Mouse (Mus musculus) small intestine, adult 2 months (tissue): ENCODE results near the gene Gch1. TPM values are rescaled to one million over a fixed set of nuclear protein-coding genes. Genes with fewer than 3 reads are reported as not detected.

Experiments
- H3K27ac ChIP-seq: fragments of 200-500 bp; 2 replicates; pipeline ENCODE4 v1.5.1; 2012; ENCODE audit warnings: low read depth, low read length, control low read depth, inconsistent platforms; ENCODE audit not compliant: insufficient read depth
- H3K27me3 ChIP-seq: fragments of 200-500 bp; 2 replicates; pipeline ENCODE4 v1.6.1; 2012; ENCODE audit warnings: mild to moderate bottlenecking, moderate library complexity, low read length, inconsistent platforms; ENCODE audit not compliant: control insufficient read depth, insufficient read depth
- H3K36me3 ChIP-seq: fragments of 200-500 bp; 2 replicates; pipeline ENCODE4 v1.6.1; 2012; ENCODE audit warnings: mild to moderate bottlenecking, low read length, control low read depth, inconsistent platforms; ENCODE audit not compliant: control insufficient read depth, insufficient read depth
- H3K4me1 ChIP-seq: fragments of 200-500 bp; 2 replicates; pipeline ENCODE4 v1.6.1; 2012; ENCODE audit warnings: low read length, inconsistent platforms, mixed read lengths; ENCODE audit not compliant: control insufficient read depth, insufficient read depth, insufficient read length
- H3K4me3 ChIP-seq: fragments of 200-500 bp; 2 replicates; pipeline ENCODE4 v1.5.1; 2012; ENCODE audit warnings: low read depth, mild to moderate bottlenecking, control low read depth, inconsistent platforms, low read length, moderate library complexity
- CTCF ChIP-seq: fragments of 200-500 bp; IDR thresholded peaks from 2 replicates; pipeline ENCODE4 v1.5.1; 2012; ENCODE audit warnings: low read depth, mild to moderate bottlenecking, control low read depth, inconsistent platforms, low read length, moderate library complexity, mixed read lengths; ENCODE audit not compliant: insufficient replicate concordance, insufficient read length; ENCODE audit errors: extremely low read depth
- POLR2A ChIP-seq: fragments of 200-500 bp; IDR thresholded peaks from 2 replicates; pipeline ENCODE4 v1.6.1; 2012; ENCODE audit warnings: low read depth, mild to moderate bottlenecking, control low read depth, inconsistent platforms, low read length, moderate library complexity
- WGBS: fragments of 180-500 bp; shearing (Covaris S2); methylation state at CpG from one replicate; pipeline ENCODE4 v1.1.7; 2018; 5-methylcytosine and 5-hydroxymethylcytosine counted together
- polyA plus RNA-seq: library from polyadenylated mRNA; depleted of rRNA; stranded (reverse); fragments of >200 nt; gene quantifications from 2 replicates; pipeline ENCODE4 v1.2.3, GENCODE M21; 2012; rRNA removed

Gch1 gene
- 27.1 and 35.7 TPM in 2 replicates for polyA plus RNA-seq

DNA sequence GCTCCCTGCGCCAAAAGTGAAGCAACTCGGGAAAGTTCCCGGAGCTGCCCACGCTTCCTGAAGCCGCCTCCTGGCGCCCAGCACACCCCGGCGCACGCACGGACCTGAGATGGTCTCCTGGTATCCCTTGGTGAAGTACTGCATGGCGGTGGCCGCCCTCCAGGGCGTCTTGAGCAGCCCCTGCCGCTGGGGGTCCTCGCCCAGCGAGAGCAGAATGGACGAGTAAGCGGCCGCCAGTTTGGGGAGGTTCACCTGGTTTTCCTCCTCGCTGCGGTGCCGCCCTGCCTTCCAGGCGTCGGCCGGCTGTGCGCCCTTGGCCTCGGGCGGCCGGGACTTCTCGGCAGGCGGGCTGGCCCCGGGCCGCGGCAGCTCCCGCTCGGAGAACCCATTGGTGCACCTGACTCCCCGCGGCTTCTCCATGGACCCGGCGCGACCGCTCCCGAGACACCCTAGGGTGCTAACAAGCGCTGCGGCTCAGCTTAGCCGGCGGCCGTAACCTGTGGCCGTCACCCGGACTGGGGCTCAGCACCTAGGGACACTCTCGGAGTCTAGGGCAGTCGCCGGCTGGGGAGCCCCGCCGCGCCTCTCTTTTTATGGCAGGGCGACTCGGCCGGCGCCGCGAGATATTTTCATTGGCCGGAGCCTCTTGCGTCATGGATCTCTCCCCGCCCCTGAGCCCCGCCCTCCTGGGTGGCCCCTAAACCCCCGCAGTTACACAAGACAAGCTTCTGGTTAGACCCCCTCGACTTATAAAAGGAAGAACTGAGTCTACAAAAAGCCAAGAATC lies at the start of gene Gch1:
Gene Gch1 (minus strand): TSS at position 566 of the 787 bp plus-strand sequence.
- Histone ChIP-seq H3K4me3 (peak within 1 kb of the TSS; percentile 74), H3K27ac (peak within 1 kb of the TSS; percentile 28), H3K36me3 (no peaks in the 10 kb centered on the region), H3K4me1 (peaks cover 3% of the 10 kb centered on the region; the same call in 1 of the 2 replicates), H3K27me3 (no peaks in the 10 kb centered on the region)
- TF ChIP-seq CTCF, result no peak
- peak; percentile 95 for TF ChIP-seq POLR2A
- under 1% methylated on average over 65 of the region's 68 CpGs for WGBS

DNA sequence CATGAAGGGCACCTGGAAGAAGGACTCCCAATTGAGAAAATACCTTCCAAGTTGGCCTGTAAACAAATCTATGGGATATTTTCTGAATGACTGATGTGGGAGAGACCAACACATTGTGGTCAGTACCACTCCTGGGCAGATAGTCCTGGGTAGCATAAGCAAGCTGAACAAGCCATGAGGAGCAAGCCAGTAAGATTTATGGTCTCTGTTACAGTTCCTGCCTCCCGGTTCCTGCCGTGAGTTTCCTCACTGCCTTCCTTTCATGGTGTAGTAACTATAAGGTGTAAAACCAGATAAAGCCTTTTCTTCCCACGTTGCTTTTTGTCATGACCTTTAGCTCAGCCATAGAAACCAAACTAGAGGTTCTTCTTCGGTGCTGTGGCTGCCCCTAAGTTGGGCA lies 48.1 kb upstream of the Gch1 start:
- no peak for TF ChIP-seq POLR2A
- TF ChIP-seq CTCF, result no peak
- Histone ChIP-seq H3K4me3 (no peak overlapping the region), H3K4me1 (no peaks in the 10 kb centered on the region), H3K27me3 (no peaks in the 10 kb centered on the region), H3K36me3 (peaks cover 4% of the 10 kb centered on the region; the same call in 1 of the 2 replicates), H3K27ac (no peak overlapping the region)
- WGBS, result 84% methylated on average over 4 of the region's 4 CpGs

DNA sequence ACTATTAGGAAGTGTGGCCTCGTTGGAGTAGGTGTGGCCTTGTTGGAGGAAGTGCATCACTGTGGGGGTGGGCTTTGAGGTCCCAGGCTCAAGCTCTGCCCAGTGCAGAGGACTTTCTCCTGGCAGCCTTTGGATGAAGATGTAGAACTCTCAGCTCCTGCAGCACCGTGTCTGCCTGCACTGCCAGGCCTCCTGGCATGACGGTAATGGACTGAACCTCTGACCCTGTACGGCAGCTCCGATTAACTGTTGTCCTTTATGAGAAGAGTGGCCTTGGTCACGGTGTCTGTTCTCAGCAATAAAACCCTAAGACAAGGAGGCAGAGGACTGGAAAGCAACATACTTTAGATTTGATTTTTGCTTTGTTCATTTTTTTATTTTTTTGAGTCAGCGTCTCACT lies 47.3 kb upstream of the Gch1 start:
- Histone ChIP-seq H3K4me3 (no peak overlapping the region), H3K27me3 (no peaks in the 10 kb centered on the region), H3K36me3 (peaks cover 2% of the 10 kb centered on the region; the same call in 1 of the 2 replicates), H3K4me1 (no peaks in the 10 kb centered on the region), H3K27ac (no peak overlapping the region)
- WGBS, result 92% methylated on average over 7 of the region's 7 CpGs
- no peak for TF ChIP-seq POLR2A
- no peak for TF ChIP-seq CTCF

DNA sequence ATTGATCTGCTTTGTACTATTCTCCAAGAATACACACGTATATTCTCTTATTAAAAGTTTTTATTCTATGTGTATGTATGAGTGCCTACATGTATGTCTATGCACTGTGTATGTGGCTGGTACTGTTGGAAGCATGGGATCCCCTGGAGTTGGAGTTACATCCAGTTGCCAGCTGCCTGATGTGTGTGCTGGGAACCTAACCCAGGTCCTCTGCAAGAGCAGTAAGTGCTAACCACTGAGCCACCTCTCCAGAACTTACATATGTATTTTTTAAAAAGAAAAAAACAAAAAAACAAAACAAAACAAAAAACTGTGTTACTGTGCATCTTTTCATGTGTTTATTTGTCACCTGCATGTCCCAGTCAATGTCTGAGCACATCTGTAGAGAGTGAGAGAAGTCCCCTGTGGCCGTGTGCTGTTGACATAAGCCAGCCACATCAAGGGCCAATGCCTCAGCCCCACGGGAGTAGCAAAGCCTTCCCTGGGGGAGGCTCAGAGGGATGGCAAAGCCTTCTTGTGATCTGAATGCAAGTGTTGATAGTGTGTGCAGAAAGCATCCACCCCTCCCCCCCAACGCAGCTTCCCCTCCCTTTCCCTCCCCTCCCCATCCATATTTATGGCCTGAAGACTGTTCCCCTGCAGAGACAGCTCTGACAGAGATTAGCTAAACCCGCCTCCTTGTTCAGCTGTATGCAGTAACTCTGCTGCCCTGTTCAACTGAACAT lies 45.5 kb upstream of the Gch1 start:
- TF ChIP-seq CTCF (no peak), POLR2A (no peak)
- no peaks in the 10 kb centered on the region for H3K27me3 ChIP-seq
- no peak overlapping the region for H3K4me3 ChIP-seq
- 86% methylated on average over 5 of the region's 5 CpGs for WGBS
- H3K4me1 ChIP-seq, result no peaks in the 10 kb centered on the region
- no peaks in the 10 kb centered on the region for H3K36me3 ChIP-seq
- H3K27ac ChIP-seq, result no peak overlapping the region

DNA sequence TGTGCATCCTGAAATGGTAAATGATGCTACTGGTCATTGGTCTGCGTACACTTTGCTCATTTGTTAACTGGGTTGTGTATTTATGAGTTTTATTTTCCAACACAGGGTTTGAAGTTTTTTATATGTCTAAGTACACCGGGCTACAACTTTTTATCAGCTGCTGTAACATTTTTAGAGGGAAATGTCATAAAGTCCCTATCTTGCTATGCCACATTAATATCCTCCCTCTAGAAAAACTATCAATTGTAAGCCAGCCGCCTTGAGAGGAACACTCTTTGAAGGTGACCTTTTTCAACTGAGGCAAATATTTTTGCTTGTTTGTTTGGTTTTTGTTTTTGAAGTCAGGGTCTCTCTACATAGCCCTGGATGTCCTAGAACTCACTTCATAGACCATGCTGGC lies 44.8 kb upstream of the Gch1 start:
- no peaks in the 10 kb centered on the region for H3K27me3 ChIP-seq
- WGBS, result 88% methylated on average over 3 of the region's 3 CpGs
- no peak overlapping the region for H3K4me3 ChIP-seq
- H3K27ac ChIP-seq, result no peak overlapping the region
- TF ChIP-seq POLR2A (no peak), CTCF (no peak)
- no peaks in the 10 kb centered on the region for H3K4me1 ChIP-seq
- no peaks in the 10 kb centered on the region for H3K36me3 ChIP-seq

DNA sequence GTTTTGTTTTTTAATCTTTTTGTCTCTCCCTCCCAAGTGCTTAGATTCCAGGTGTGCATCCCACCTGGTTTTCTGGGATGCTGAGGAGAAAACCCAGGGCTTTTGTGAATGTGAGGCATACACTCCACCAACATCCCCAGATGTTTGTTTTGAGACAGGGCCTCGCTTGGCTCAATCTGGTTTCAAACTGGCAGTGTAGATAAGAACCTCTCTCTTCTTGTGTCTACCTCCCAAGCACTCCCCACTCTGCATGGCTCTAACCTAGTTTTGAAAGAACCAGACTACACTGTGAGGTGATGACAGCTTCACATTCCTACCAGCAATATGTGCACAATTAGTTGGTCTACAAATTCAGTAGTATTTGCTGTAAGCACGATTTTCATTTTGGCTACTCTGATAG lies 44.4 kb upstream of the Gch1 start:
- WGBS, result 65% methylated on average over 2 of the region's 2 CpGs

DNA sequence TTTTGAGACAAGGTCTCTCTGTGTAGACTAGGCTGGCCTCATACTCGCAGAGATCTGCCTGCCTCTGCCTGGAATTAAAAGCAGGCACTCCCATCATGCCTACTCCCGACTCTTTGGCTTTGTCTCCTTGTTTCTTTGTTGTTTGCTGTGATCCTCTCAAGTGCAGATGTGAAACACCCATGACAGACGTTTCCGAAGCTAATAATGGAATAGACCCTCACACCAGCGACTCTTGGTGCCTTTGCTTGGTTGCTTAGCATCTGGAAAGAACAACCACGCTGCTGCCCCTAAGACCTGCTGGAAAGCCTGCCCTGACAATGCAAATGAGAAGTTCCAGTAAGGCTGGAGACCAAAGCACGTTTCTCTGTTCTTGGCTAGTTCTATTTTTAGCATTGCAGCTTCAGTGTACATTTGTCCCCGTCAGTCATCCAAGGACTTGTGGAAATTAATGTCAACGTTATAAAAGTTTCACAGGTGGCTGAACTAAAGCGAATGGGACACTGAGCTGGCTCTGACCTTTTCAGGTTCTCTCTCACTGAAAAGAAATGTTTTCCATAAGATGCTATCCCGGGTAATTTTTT lies 40.7 kb upstream of the Gch1 start:
- Histone ChIP-seq H3K4me1 (no peaks in the 10 kb centered on the region), H3K36me3 (no peaks in the 10 kb centered on the region), H3K27ac (no peak overlapping the region), H3K27me3 (no peaks in the 10 kb centered on the region), H3K4me3 (no peak overlapping the region)
- 65% methylated on average over 11 of the region's 11 CpGs for whole genome bisulfite sequencing
- no peak for TF ChIP-seq POLR2A

More for the DNA sequence above, 44.4 kb upstream of the Gch1 start:
- no peak overlapping the region for H3K4me3 ChIP-seq
- TF ChIP-seq POLR2A, result no peak
- TF ChIP-seq CTCF, result no peak
- no peaks in the 10 kb centered on the region for H3K27me3 ChIP-seq
- no peaks in the 10 kb centered on the region for H3K36me3 ChIP-seq
- H3K27ac ChIP-seq, result no peak overlapping the region
- H3K4me1 ChIP-seq, result no peaks in the 10 kb centered on the region
